Mouse (Mus musculus): ENCODE results near the gene Auh. TPM values are rescaled to one million over a fixed set of nuclear protein-coding genes. Genes with fewer than 3 reads are reported as not detected.
A peak's percentile ranks its signal among the peaks of the same experiment; 100 is the strongest.

Gene Auh
- polyA plus RNA-seq, 1 experiment from 2014 or later, result 51.3 TPM

DNA sequence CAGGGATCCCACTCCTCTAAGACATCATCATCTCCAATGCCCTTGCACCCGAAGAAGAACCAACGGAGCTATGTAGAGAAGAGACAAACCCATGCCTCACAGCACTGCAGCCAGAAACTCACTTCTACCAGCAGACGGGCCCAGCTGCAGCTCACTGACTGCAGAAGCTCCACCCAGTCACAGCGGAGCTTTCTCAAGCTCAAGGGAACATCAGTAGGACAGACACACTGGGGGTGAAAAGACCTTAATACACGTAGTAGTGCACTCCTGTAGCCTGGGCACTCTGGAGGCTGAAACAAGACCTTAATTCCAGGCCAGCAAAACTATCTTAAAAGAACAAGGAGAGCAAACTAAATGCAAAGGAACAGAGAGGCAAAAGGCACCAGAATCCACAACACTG, 5.0 kb downstream of the Auh start:
- H3K27me3 ChIP-seq (replicated peaks), result no peaks in the 10 kb centered on the region
- peaks cover 36% of the 10 kb centered on the region for H3K4me1 ChIP-seq (replicated peaks)
- no peak overlapping the region for H3K9ac ChIP-seq
- ATAC-seq (ENCODE audit: insufficient number of reproducible peaks, low FRiP score), result no peak
- H3K4me2 ChIP-seq, result no peak overlapping the region
- WGBS, result 73% methylated on average over 5 of the region's 5 CpGs
- 0 out of 2 replicates have a peak, but pooled peaks cover 3% of the 10 kb centered on the region for H3K9me3 ChIP-seq (replicated peaks)
- no peak overlapping the region for H3K27ac ChIP-seq (ENCODE audit: poor library complexity, severe bottlenecking)
- H3K4me3 ChIP-seq, result no peak overlapping the region
- H3K36me3 ChIP-seq, result no peaks in the 10 kb centered on the region

DNA sequence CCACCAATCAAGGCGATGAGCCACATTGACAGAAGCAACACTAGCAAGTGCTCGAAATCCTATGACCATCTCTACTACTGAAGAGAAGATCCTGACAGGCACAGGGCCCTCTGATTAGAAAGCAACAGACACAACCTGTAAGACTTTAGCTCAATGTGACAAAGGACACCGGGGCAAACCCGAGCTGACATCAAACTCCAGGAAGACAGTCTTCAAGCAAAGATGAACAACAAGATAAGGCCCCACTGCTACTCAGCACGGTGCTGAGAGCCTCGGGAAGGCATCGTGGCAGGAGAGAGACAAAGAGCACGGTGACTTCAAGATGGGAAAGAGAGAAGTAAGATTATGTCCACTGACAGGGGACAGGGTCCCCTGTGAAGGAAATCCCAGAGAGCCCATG, 7.5 kb downstream of the Auh start:
- Histone ChIP-seq H3K4me2 (no peak overlapping the region), H3K27me3 (replicated peaks) (no peaks in the 10 kb centered on the region), H3K9ac (no peak overlapping the region), H3K4me3 (no peak overlapping the region), H3K36me3 (peaks cover 9% of the 10 kb centered on the region; the same call in 1 of the 2 replicates), H3K4me1 (replicated peaks) (peaks cover 19% of the 10 kb centered on the region), H3K9me3 (replicated peaks) (0 out of 2 replicates have a peak, but pooled peaks cover 3% of the 10 kb centered on the region), H3K27ac (ENCODE audit: poor library complexity, severe bottlenecking) (no peak overlapping the region)
- ATAC-seq (ENCODE audit: insufficient number of reproducible peaks, low FRiP score), result no peak
- 55% methylated on average over 8 of the region's 8 CpGs for WGBS

DNA sequence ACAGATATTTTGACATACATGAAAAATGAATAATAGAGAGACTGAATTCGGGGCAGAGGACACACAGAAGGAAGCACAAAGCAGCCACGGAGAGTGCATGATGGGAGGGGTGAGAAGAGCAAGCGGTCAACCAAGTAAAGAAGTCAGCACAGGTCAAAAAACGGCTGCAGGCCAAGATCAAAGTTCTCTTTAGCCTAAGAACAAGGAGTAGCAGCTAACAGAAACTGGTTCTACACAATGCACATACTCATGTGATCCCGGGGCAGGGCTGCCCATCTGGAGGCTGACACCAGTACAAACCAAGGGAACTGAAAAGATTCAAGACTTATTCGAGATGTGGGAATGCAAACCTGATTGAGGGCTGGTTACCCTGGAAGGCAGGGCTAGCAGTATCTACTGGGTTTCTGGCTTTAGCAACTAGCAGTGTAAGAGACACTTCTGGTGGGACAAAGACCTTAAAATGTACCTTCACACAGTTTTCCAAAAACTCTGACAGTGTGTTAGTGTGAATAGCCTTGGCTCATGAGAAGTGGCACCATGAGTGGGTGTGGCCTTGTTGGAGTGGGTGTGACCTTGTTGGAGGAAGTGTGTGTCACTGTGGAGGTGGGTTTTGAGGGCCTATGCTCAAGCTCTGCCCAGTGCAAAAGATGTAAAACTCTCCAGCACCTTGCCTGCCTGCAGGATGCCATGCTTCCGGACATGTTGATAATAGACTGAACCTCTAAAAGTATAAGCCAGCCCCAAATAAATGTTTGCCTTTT, 8.2 kb downstream of the Auh start:
- no peak overlapping the region for H3K4me3 ChIP-seq
- H3K4me1 ChIP-seq (replicated peaks), result peaks cover 18% of the 10 kb centered on the region
- no peaks in the 10 kb centered on the region for H3K27me3 ChIP-seq (replicated peaks)
- no peak overlapping the region for H3K27ac ChIP-seq (ENCODE audit: poor library complexity, severe bottlenecking)
- H3K36me3 ChIP-seq, result peaks cover 9% of the 10 kb centered on the region; the same call in 1 of the 2 replicates
- H3K9me3 ChIP-seq (replicated peaks), result 0 out of 2 replicates have a peak, but pooled peaks cover 3% of the 10 kb centered on the region
- WGBS, result 79% methylated on average over 7 of the region's 7 CpGs
- ATAC-seq (ENCODE audit: insufficient number of reproducible peaks, low FRiP score), result no peak
- H3K9ac ChIP-seq, result no peak overlapping the region
- no peak overlapping the region for H3K4me2 ChIP-seq

DNA sequence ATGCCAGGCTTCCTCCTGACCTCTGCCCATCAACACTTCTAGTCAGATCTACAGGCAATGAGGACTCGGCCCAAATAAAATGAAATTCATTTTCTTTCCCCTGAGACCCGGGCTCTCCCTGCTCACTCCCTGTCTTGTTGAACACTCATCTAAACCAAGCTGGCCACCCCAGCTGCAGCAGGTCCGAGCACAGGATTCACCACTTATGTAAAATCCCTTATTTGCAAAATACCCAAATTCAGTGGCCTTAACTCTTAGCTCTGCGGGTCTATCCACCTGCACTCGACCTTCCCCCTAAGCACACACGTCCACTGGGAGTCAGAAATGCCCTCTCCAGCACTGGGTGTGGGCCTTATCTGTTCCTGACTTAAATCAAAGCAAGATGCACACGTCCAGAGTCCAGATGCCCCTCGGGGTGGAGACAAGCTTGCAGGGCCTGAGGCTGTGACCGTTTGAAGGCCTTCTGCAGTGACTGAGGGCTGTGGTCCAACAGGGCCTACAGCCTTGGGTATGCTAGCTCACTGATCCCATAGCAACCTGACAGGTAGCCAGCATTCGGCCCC, 9.6 kb downstream of the Auh start:
- Histone ChIP-seq H3K4me1 (replicated peaks) (peaks cover 29% of the 10 kb centered on the region), H3K4me2 (no peak overlapping the region), H3K9ac (peak overlapping the region; percentile 34; the same call in 1 of the 2 replicates), H3K36me3 (peaks cover 9% of the 10 kb centered on the region; the same call in 1 of the 2 replicates), H3K27ac (ENCODE audit: poor library complexity, severe bottlenecking) (no peak overlapping the region), H3K27me3 (replicated peaks) (no peaks in the 10 kb centered on the region), H3K4me3 (no peak overlapping the region), H3K9me3 (replicated peaks) (0 out of 2 replicates have a peak, but pooled peaks cover under 1% of the 10 kb centered on the region)
- WGBS, result 58% methylated on average over 10 of the region's 10 CpGs
- no peak for ATAC-seq (ENCODE audit: insufficient number of reproducible peaks, low FRiP score)

DNA sequence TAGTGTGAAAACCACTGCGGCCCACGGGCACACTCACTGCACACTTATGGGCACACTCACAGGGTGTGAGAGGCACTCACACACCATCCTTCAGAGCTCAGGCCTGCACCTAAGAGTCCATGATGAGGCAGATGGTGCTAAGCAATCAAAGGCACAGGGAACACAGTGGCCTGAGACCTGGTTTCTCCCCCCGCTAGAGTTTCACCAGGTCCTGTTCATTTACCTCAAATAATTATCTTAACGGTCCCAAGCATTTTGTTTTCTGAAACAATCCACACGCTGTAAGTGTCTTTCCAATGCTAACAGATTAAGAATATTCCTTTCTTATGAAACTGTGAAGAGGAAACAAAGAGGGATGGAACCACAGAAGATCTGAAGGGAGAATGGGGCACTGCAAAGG, 11.1 kb downstream of the Auh start:
- Histone ChIP-seq H3K27ac (ENCODE audit: poor library complexity, severe bottlenecking) (no peak overlapping the region), H3K9ac (no peak overlapping the region), H3K4me1 (replicated peaks) (peaks cover 29% of the 10 kb centered on the region), H3K4me2 (no peak overlapping the region), H3K27me3 (replicated peaks) (no peaks in the 10 kb centered on the region), H3K9me3 (replicated peaks) (no peaks in the 10 kb centered on the region), H3K36me3 (peaks cover 9% of the 10 kb centered on the region; the same call in 1 of the 2 replicates), H3K4me3 (no peak overlapping the region)
- 92% methylated on average over 5 of the region's 5 CpGs for WGBS
- ATAC-seq (ENCODE audit: insufficient number of reproducible peaks, low FRiP score), result no peak

DNA sequence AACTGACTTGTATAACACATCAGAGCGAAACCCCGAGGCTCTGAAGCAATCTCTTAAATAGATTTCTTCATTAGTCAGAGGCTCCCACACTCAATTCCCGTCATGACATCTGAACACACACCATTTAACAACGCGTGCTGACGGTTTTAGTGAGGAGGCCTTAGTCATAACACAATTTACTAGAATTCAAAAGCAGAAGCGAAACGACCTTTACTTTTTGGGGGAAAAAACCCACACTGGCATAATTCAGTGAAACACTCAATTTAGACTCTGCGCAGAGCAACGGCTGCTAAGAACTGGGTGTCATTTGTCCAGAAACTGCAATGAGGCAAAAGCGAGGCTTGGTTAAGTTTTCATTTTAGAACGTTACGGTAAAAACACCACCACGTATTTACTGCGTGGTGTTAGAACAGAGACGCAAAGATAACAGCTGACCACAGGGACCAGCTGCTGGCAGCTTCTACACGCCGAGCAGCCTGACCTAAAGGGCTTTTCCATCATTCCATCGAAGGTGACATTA, 14.8 kb downstream of the Auh start:
- Histone ChIP-seq H3K27ac (ENCODE audit: poor library complexity, severe bottlenecking) (no peak overlapping the region), H3K4me3 (no peak overlapping the region), H3K9me3 (replicated peaks) (no peaks in the 10 kb centered on the region), H3K9ac (no peak overlapping the region), H3K4me1 (replicated peaks) (peaks cover 16% of the 10 kb centered on the region), H3K36me3 (peaks cover 16% of the 10 kb centered on the region), H3K4me2 (no peak overlapping the region), H3K27me3 (replicated peaks) (no peaks in the 10 kb centered on the region)
- no peak for ATAC-seq (ENCODE audit: insufficient number of reproducible peaks, low FRiP score)
- WGBS, result 74% methylated on average over 19 of the region's 19 CpGs

DNA sequence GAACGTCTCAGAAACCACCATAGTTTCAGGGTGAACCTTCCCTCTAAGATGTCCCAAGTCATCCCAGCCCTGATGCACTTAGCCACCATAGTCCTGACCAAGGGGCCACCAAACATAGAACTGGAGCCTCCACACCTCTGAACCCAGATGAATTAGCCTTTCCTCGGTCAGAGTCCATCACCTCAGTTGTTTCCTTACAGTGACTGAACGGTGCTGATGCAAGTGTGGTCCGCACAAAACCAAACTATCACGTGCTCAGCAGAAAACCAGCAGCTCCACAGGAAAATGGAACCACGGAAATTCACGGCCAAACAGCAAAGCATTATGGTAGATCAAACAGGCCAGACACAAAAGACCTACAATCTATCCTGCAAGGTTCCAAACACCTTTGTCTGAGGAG, 15.6 kb downstream of the Auh start:
- WGBS, result 84% methylated on average over 7 of the region's 7 CpGs
- H3K9ac ChIP-seq, result no peak overlapping the region
- no peak for ATAC-seq (ENCODE audit: insufficient number of reproducible peaks, low FRiP score)

DNA sequence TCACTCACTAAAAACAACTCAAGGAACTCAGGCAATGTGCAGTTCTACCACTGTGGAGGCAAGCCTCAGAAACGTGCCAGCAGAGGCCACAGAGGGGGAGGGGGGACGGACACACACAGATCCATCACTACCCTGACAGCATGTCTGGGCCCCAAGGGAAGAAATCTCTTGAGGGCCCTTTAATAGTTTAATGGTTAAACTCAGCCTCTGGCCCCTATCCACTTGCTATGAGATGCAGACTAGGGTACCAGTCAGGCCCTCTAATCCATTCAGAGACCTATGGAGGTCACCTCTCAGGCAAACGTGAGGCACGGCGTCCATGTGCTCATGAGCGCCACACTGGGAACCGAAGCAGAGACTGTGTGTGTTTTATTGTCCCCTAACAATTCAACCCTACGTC, 17.0 kb downstream of the Auh start:
- Histone ChIP-seq H3K4me2 (no peak overlapping the region), H3K4me3 (no peak overlapping the region), H3K9ac (no peak overlapping the region), H3K9me3 (replicated peaks) (no peaks in the 10 kb centered on the region), H3K27me3 (replicated peaks) (no peaks in the 10 kb centered on the region), H3K27ac (ENCODE audit: poor library complexity, severe bottlenecking) (no peak overlapping the region), H3K4me1 (replicated peaks) (peaks cover 13% of the 10 kb centered on the region), H3K36me3 (peaks cover 23% of the 10 kb centered on the region)
- WGBS, result 76% methylated on average over 8 of the region's 8 CpGs
- no peak for ATAC-seq (ENCODE audit: insufficient number of reproducible peaks, low FRiP score)

More for the DNA sequence above, 15.6 kb downstream of the Auh start:
- Histone ChIP-seq H3K4me1 (replicated peaks) (peaks cover 13% of the 10 kb centered on the region), H3K27ac (ENCODE audit: poor library complexity, severe bottlenecking) (no peak overlapping the region), H3K4me2 (no peak overlapping the region), H3K27me3 (replicated peaks) (no peaks in the 10 kb centered on the region), H3K4me3 (no peak overlapping the region), H3K9me3 (replicated peaks) (no peaks in the 10 kb centered on the region), H3K36me3 (peaks cover 17% of the 10 kb centered on the region)

DNA sequence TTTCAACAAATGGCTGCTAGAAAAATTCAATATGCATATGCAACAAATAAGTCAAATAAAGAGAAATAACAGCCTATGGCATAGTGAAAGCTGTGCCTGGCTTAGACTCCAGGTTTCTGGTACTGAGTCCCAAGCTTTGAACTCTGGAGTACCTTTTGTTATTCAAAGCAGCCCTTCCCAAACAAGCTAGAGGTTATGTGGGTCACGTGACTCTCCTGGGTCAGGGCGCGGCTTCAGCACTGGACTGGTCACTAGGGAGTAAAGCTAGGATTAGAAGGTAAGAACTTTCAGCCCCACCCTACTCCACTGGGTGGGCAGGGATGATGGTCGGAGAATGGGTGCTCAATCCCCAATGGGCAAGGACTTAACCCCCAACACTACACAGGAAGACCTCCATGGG, 18.2 kb downstream of the Auh start:
- no peak for ATAC-seq (ENCODE audit: insufficient number of reproducible peaks, low FRiP score)
- 76% methylated on average over 4 of the region's 4 CpGs for WGBS
- Histone ChIP-seq H3K4me3 (no peak overlapping the region), H3K27me3 (replicated peaks) (no peaks in the 10 kb centered on the region), H3K9ac (no peak overlapping the region), H3K4me1 (replicated peaks) (peaks cover 11% of the 10 kb centered on the region), H3K4me2 (no peak overlapping the region), H3K27ac (ENCODE audit: poor library complexity, severe bottlenecking) (no peak overlapping the region), H3K36me3 (peaks cover 31% of the 10 kb centered on the region), H3K9me3 (replicated peaks) (no peaks in the 10 kb centered on the region)

DNA sequence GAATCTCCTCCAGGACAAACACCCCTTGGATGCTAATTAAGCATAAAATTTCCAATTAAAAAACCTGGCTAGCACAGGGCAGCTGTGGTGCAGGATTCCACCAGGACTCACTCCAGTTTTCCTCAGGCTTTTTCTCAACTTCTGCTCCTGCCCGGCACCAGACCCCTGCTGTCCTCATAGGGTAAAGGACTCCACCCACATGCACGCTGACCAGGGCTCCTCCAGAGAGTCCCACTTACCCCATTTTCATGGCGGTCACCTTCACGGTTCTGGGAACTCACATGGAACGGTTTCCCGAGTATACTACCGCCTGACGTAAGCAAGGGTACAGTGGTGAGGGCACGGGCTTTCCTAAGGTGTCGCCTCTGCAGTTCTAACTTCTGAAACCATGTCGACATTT, 23.2 kb downstream of the Auh start:
- Histone ChIP-seq H3K27ac (ENCODE audit: poor library complexity, severe bottlenecking) (no peak overlapping the region), H3K9me3 (replicated peaks) (no peaks in the 10 kb centered on the region), H3K4me3 (no peak overlapping the region), H3K36me3 (peaks cover 29% of the 10 kb centered on the region), H3K4me1 (replicated peaks) (peaks cover 27% of the 10 kb centered on the region), H3K9ac (no peak overlapping the region), H3K4me2 (no peak overlapping the region), H3K27me3 (replicated peaks) (no peaks in the 10 kb centered on the region)
- WGBS, result 76% methylated on average over 11 of the region's 11 CpGs
- no peak for ATAC-seq (ENCODE audit: insufficient number of reproducible peaks, low FRiP score)

DNA sequence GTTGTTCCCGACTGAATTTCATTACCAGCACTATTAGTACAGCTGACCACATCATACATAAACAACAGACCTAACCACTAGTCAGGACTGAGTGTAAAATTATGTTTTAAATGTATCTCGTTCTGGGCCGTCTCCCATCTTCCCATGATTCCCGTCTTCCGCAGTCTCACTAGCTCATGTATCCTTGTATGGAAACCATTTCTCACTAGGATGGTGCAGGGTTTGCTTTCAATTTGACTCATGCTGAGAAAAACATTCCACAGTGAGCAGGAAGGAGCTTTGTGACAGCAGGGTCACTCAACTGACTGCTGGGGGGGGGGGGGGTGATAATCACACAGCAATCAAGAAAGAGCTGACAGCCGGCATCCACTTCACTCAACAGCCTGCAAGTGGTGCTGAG, 25.3 kb downstream of the Auh start:
- Histone ChIP-seq H3K9me3 (replicated peaks) (no peaks in the 10 kb centered on the region), H3K4me3 (no peak overlapping the region), H3K4me1 (replicated peaks) (peaks cover 27% of the 10 kb centered on the region), H3K27ac (ENCODE audit: poor library complexity, severe bottlenecking) (peak overlapping the region; percentile 71), H3K9ac (no peak overlapping the region), H3K4me2 (peak overlapping the region; percentile 31; the same call in 1 of the 2 replicates), H3K27me3 (replicated peaks) (no peaks in the 10 kb centered on the region), H3K36me3 (peaks cover 29% of the 10 kb centered on the region)
- 18% methylated on average over 6 of the region's 6 CpGs for WGBS
- ATAC-seq (ENCODE audit: insufficient number of reproducible peaks, low FRiP score), result 0 out of 2 replicates have a peak, but pooled peaks have one; percentile 16
